43 mouse cellular contexts compared by ENCODE assay signal in genomic region chr12:103978294-103978693, GRCm38 (mm10). TPM values are rescaled to one million over a fixed set of nuclear protein-coding genes. Genes with fewer than 3 reads are reported as not detected.
"Had no signal": no experiment of that assay in that cellular context is flagged by ENCODE, and none has a peak within 500 bp of the region (broad histone marks: within the 10 kb centered on the region; RNA-seq: fewer than 3 reads in every experiment).

No protein-coding gene starts in this region.

- H3K4me2 ChIP-seq: heart, embryonic 11.5 days; heart, embryonic 12.5 days; heart, embryonic 13.5 days; heart, embryonic 15.5 days; hindbrain, embryonic 12.5 days; hindbrain, embryonic 13.5 days; hindbrain, embryonic 14.5 days; hindbrain, embryonic 15.5 days; intestine, embryonic 15.5 days; kidney, embryonic 15.5 days had no signal

- H3K9ac ChIP-seq: heart, embryonic 12.5 days; heart, embryonic 13.5 days; heart, embryonic 15.5 days; hindbrain, embryonic 12.5 days; hindbrain, embryonic 13.5 days; hindbrain, embryonic 14.5 days; hindbrain, embryonic 15.5 days; intestine, embryonic 15.5 days; kidney, embryonic 15.5 days had no signal

- H3K27me3 ChIP-seq: heart, embryonic 12.5 days; heart, embryonic 13.5 days; heart, embryonic 15.5 days; hindbrain, embryonic 12.5 days; hindbrain, embryonic 13.5 days; hindbrain, embryonic 15.5 days; intestine, embryonic 15.5 days; kidney, embryonic 15.5 days had no signal

- H3K27ac ChIP-seq: heart, embryonic 10.5 days; heart, embryonic 13.5 days; heart, embryonic 15.5 days; hindbrain, embryonic 10.5 days; hindbrain, embryonic 12.5 days; hindbrain, embryonic 13.5 days; hindbrain, embryonic 14.5 days; hindbrain, embryonic 15.5 days; hindbrain, postnatal 0 days; intestine, embryonic 15.5 days; kidney, embryonic 15.5 days; kidney, postnatal 0 days; layer of hippocampus, adult 2 months; left cerebral cortex, adult 2 months had no signal

- H3K4me3 ChIP-seq: heart, embryonic 10.5 days; heart, embryonic 12.5 days; heart, embryonic 13.5 days; heart, embryonic 15.5 days; hindbrain, embryonic 10.5 days; hindbrain, embryonic 12.5 days; hindbrain, embryonic 13.5 days; hindbrain, embryonic 15.5 days; intestine, embryonic 15.5 days; kidney, embryonic 15.5 days; layer of hippocampus, adult 2 months; left cerebral cortex, adult 2 months had no signal

- H3K36me3 ChIP-seq: heart, embryonic 10.5 days; heart, embryonic 12.5 days; heart, embryonic 13.5 days; heart, embryonic 15.5 days; hindbrain, embryonic 10.5 days; hindbrain, embryonic 12.5 days; hindbrain, embryonic 13.5 days; hindbrain, embryonic 15.5 days; intestine, embryonic 15.5 days; kidney, embryonic 15.5 days had no signal

- H3K4me1 ChIP-seq: heart, embryonic 10.5 days; heart, embryonic 13.5 days; heart, embryonic 15.5 days; hindbrain, embryonic 10.5 days; hindbrain, embryonic 12.5 days; hindbrain, embryonic 13.5 days; hindbrain, embryonic 15.5 days; intestine, embryonic 15.5 days; kidney, embryonic 15.5 days had no signal

- ATAC-seq: hindbrain, embryonic 16.5 days; inflammation-experienced regulatory T-cells, adult 6 months had no signal

- H3K9me3 ChIP-seq: heart, embryonic 10.5 days; heart, embryonic 13.5 days; heart, embryonic 15.5 days; hindbrain, embryonic 10.5 days; hindbrain, embryonic 12.5 days; hindbrain, embryonic 13.5 days; hindbrain, embryonic 15.5 days; intestine, embryonic 15.5 days; kidney, embryonic 15.5 days had no signal

- DNase-seq: heart, postnatal 36 days; kidney, adult 18-20 months; kidney, adult 9 months; layer of hippocampus, adult 9-11 months; layer of hippocampus, postnatal 36 days had no signal

RNA-seq across cellular contexts. Expression of gene Serpina11, which starts 11.5 kb away (rescaled TPM):
- total RNA-seq: heart, postnatal 10 days; heart, postnatal 14 days; heart, postnatal 25 days; heart, postnatal 36 days; heart, postnatal 4 days; hematopoietic stem cell, adult 5-6 weeks; hindbrain, postnatal 0 days; layer of hippocampus, adult 18-20 months; layer of hippocampus, adult 2 months; layer of hippocampus, adult 8-10 months; layer of hippocampus, postnatal 10 days; layer of hippocampus, postnatal 14 days; layer of hippocampus, postnatal 25 days; layer of hippocampus, postnatal 36 days; left cerebral cortex, adult 18-20 months; left cerebral cortex, adult 2 months; left cerebral cortex, postnatal 10 days had no signal
- polyA plus RNA-seq: heart, embryonic 12.5 days; heart, embryonic 13.5 days; heart, embryonic 14.5 days; heart, embryonic 15.5 days; heart, embryonic 16.5 days; heart, postnatal 0 days; hindbrain, embryonic 10.5 days; hindbrain, embryonic 11.5 days; hindbrain, embryonic 12.5 days; hindbrain, embryonic 13.5 days; hindbrain, embryonic 14.5 days; hindbrain, embryonic 15.5 days; hindbrain, embryonic 16.5 days; inflammation-experienced regulatory T-cells, adult 6 months; intestine, embryonic 14.5 days; intestine, postnatal 0 days; kidney, embryonic 15.5 days; kidney, postnatal 0 days had no signal

RNA-seq across cellular contexts. Expression of gene Serpina1e, which starts 19.5 kb away (rescaled TPM):
- total RNA-seq: heart, postnatal 10 days; heart, postnatal 14 days; hematopoietic stem cell, adult 5-6 weeks; hindbrain, postnatal 0 days; layer of hippocampus, adult 18-20 months; layer of hippocampus, adult 2 months; layer of hippocampus, postnatal 10 days; layer of hippocampus, postnatal 14 days; layer of hippocampus, postnatal 25 days; layer of hippocampus, postnatal 36 days; left cerebral cortex, adult 18-20 months; left cerebral cortex, adult 2 months; left cerebral cortex, adult 8-10 months; left cerebral cortex, postnatal 10 days had no signal
- polyA plus RNA-seq: heart, embryonic 14.5 days; hindbrain, embryonic 10.5 days; hindbrain, embryonic 11.5 days; hindbrain, embryonic 12.5 days; hindbrain, embryonic 13.5 days; hindbrain, embryonic 14.5 days; hindbrain, embryonic 16.5 days; hindbrain, postnatal 0 days; inflammation-experienced regulatory T-cells, adult 6 months had no signal

RNA-seq across cellular contexts. Expression of gene Serpina9, which starts 35.3 kb away (rescaled TPM):
- total RNA-seq: heart, postnatal 10 days; heart, postnatal 36 days; heart, postnatal 4 days; hematopoietic stem cell, adult 5-6 weeks; hindbrain, postnatal 0 days; layer of hippocampus, adult 2 months had no signal
- polyA plus RNA-seq: hindbrain, embryonic 10.5 days; hindbrain, embryonic 11.5 days; hindbrain, embryonic 13.5 days; hindbrain, embryonic 14.5 days; intestine, embryonic 15.5 days; intestine, postnatal 0 days; kidney, adult 2 months; kidney, embryonic 15.5 days; kidney, postnatal 0 days had no signal
